Mouse (Mus musculus): ENCODE results near the gene Zbtb17.

DNA sequence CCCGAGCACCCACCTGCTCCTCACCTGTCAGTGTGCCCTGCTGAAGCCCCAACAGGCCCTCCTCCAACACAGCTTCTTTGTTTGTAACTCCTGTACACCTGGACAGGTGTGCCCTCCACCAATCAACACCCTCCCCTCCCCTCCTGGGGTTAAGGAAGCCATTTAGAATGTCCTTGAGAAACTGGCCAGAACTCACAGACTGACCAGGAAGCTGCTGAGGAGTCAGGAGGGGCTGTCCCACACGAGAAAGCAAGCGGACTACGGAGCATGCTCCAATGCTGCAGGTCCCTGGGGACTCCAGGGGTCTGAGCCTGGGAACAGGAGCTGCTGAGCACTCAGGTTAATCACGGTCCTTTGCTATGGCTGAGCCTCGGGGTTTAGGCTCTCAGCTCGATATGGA lies 28.5 kb upstream of the Zbtb17 start, which contains the start of gene Clcnkb:
- TF ChIP-seq POLR2A (IDR thresholded peaks at IDR 0.05; ENCODE audit: low read depth, low read length), result no peak
- TF ChIP-seq CTCF (IDR thresholded peaks at IDR 0.05; ENCODE audit: extremely low read depth, insufficient read length, insufficient replicate concordance, low read depth, low read length), result no peak

Data from small intestine, adult 2 months (tissue).